Mouse (Mus musculus): ENCODE measurements around the gene Ccz1. TPM values are rescaled to one million over a fixed set of nuclear protein-coding genes. Genes with fewer than 3 reads are reported as not detected.

The Ccz1 gene
- polyA plus RNA-seq, 1 experiment, result 31.1 TPM

DNA sequence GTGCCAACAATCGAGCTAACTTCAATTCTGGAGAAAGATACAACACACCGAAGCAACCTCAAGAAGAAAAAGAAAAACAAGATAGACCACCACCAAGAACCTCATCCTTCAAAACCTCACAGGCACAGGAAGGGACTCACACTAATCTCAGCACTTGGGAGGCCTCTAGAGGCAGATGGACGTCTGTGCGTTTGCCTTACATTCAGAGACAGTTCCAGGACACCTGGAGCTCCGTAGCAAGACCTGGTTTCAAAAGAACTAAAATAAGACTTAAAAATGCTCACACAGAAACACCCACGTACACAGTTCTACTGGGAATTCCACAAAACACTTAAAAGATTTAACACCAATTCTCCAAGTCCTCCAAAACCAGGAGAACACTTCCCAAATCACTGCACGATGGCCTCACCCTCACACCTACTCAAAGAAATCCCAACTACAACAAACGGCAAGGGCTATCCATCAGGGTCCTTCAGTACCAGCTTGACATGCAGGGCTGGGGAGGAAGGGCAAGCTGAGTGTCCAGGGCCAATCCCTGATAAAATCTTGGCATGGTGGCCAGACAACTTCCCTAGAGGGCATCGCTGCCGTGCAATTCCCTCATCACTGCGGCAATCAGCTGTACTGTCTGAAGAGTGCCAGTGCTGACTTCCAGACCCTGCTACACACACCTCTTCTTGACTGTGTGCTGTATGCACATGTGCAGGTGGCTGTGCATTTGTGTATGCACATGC is 19.9 kb downstream of the Ccz1 start:
- no peaks in the 10 kb centered on the region for H3K27me3 ChIP-seq (ENCODE audit: control insufficient read depth, insufficient read depth, low read length)
- H3K36me3 ChIP-seq (ENCODE audit: control insufficient read depth, insufficient read depth, low read length), result peaks cover 4% of the 10 kb centered on the region
- H3K27ac ChIP-seq (ENCODE audit: control insufficient read depth, insufficient read depth, low read depth, low read length), result no peak overlapping the region
- TF ChIP-seq CTCF (IDR thresholded peaks at IDR 0.05; ENCODE audit: control insufficient read depth, insufficient read depth, insufficient replicate concordance, low read depth, low read length) (no peak), POLR2A (IDR thresholded peaks at IDR 0.05; ENCODE audit: control insufficient read depth, low read depth, low read length) (no peak)
- no peaks in the 10 kb centered on the region for H3K4me1 ChIP-seq (ENCODE audit: control insufficient read depth, insufficient read depth, low read length)
- H3K4me3 ChIP-seq (ENCODE audit: control insufficient read depth, low read depth, low read length), result no peak overlapping the region

- Histone ChIP-seq H3K27me3 (ENCODE audit: control insufficient read depth, insufficient read depth, low read length) (no peaks in the 10 kb centered on the region), H3K4me3 (ENCODE audit: control insufficient read depth, low read depth, low read length) (no peak overlapping the region), H3K27ac (ENCODE audit: control insufficient read depth, insufficient read depth, low read depth, low read length) (no peak overlapping the region), H3K4me1 (ENCODE audit: control insufficient read depth, insufficient read depth, low read length) (no peaks in the 10 kb centered on the region), H3K36me3 (ENCODE audit: control insufficient read depth, insufficient read depth, low read length) (peaks cover 4% of the 10 kb centered on the region)
- TF ChIP-seq POLR2A (IDR thresholded peaks at IDR 0.05; ENCODE audit: control insufficient read depth, low read depth, low read length) (no peak), CTCF (IDR thresholded peaks at IDR 0.05; ENCODE audit: control insufficient read depth, insufficient read depth, insufficient replicate concordance, low read depth, low read length) (no peak)
These were observed 20.8 kb downstream of the Ccz1 start for GRCm38 (mm10) chr5:143993849-143994248.

DNA sequence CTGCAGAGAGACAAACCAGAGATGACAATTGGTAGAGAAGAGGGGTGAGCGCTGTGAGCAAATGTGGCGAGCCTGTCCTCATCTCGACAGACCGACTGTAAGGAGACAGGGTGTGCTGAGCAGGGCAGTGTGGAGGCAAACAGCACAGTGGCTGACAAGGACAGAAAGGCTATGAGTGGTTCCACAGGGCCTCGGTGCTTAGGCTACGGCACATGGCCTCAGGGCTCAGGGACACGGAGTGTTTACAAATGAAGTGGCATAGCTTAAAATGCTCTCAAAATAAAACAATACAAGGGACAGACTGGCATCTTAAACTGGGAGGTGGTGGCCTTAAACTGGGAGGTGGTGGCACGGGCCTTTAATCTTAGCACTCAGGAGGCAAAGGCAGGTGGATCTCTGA is 21.4 kb downstream of the Ccz1 start:
- TF ChIP-seq POLR2A (IDR thresholded peaks at IDR 0.05; ENCODE audit: control insufficient read depth, low read depth, low read length) (no peak), CTCF (IDR thresholded peaks at IDR 0.05; ENCODE audit: control insufficient read depth, insufficient read depth, insufficient replicate concordance, low read depth, low read length) (no peak)
- H3K4me1 ChIP-seq (ENCODE audit: control insufficient read depth, insufficient read depth, low read length), result no peaks in the 10 kb centered on the region
- no peak overlapping the region for H3K27ac ChIP-seq (ENCODE audit: control insufficient read depth, insufficient read depth, low read depth, low read length)
- H3K36me3 ChIP-seq (ENCODE audit: control insufficient read depth, insufficient read depth, low read length), result peaks cover 4% of the 10 kb centered on the region
- H3K27me3 ChIP-seq (ENCODE audit: control insufficient read depth, insufficient read depth, low read length), result no peaks in the 10 kb centered on the region
- H3K4me3 ChIP-seq (ENCODE audit: control insufficient read depth, low read depth, low read length), result no peak overlapping the region

DNA sequence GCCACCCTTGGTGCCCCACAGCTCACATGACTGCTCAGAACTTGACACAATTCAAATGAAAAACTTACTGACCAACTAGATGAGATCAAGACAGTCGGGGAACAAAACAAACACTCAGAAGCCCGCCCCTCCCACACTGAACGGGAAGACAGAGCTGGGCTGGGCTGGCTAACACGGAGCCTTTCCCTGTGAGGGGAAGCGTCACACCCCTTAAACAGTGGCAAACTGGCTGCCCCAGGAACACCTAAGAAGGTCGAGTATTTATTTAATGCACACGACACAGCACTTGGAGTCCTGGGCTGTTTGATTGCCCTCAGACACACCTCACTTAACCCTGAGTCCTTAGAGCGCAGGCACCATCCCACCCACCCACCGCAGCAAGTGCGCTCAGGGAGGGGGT is 22.0 kb downstream of the Ccz1 start:
- Histone ChIP-seq H3K27ac (ENCODE audit: control insufficient read depth, insufficient read depth, low read depth, low read length) (no peak overlapping the region), H3K36me3 (ENCODE audit: control insufficient read depth, insufficient read depth, low read length) (peaks cover 4% of the 10 kb centered on the region)

GRCm38 (mm10) chr5:143990086-143990485 is 24.6 kb downstream of the Ccz1 start:
- no peaks in the 10 kb centered on the region for H3K27me3 ChIP-seq (ENCODE audit: control insufficient read depth, insufficient read depth, low read length)
- H3K4me1 ChIP-seq (ENCODE audit: control insufficient read depth, insufficient read depth, low read length), result no peaks in the 10 kb centered on the region
- no peak overlapping the region for H3K4me3 ChIP-seq (ENCODE audit: control insufficient read depth, low read depth, low read length)
- TF ChIP-seq CTCF (IDR thresholded peaks at IDR 0.05; ENCODE audit: control insufficient read depth, insufficient read depth, insufficient replicate concordance, low read depth, low read length), result no peak
- TF ChIP-seq POLR2A (IDR thresholded peaks at IDR 0.05; ENCODE audit: control insufficient read depth, low read depth, low read length), result no peak
- peaks cover 4% of the 10 kb centered on the region for H3K36me3 ChIP-seq (ENCODE audit: control insufficient read depth, insufficient read depth, low read length)
- H3K27ac ChIP-seq (ENCODE audit: control insufficient read depth, insufficient read depth, low read depth, low read length), result no peak overlapping the region

More for the DNA sequence above, 22.0 kb downstream of the Ccz1 start:
- TF ChIP-seq CTCF (IDR thresholded peaks at IDR 0.05; ENCODE audit: control insufficient read depth, insufficient read depth, insufficient replicate concordance, low read depth, low read length), result no peak
- no peak for TF ChIP-seq POLR2A (IDR thresholded peaks at IDR 0.05; ENCODE audit: control insufficient read depth, low read depth, low read length)
- no peak overlapping the region for H3K4me3 ChIP-seq (ENCODE audit: control insufficient read depth, low read depth, low read length)
- H3K4me1 ChIP-seq (ENCODE audit: control insufficient read depth, insufficient read depth, low read length), result no peaks in the 10 kb centered on the region
- H3K27me3 ChIP-seq (ENCODE audit: control insufficient read depth, insufficient read depth, low read length), result no peaks in the 10 kb centered on the region

- H3K4me1 ChIP-seq (ENCODE audit: control insufficient read depth, insufficient read depth, low read length), result peaks cover 2% of the 10 kb centered on the region; the same call in 1 of the 2 replicates
- H3K36me3 ChIP-seq (ENCODE audit: control insufficient read depth, insufficient read depth, low read length), result peaks cover 4% of the 10 kb centered on the region
- TF ChIP-seq POLR2A (IDR thresholded peaks at IDR 0.05; ENCODE audit: control insufficient read depth, low read depth, low read length) (no peak), CTCF (IDR thresholded peaks at IDR 0.05; ENCODE audit: control insufficient read depth, insufficient read depth, insufficient replicate concordance, low read depth, low read length) (no peak)
- H3K4me3 ChIP-seq (ENCODE audit: control insufficient read depth, low read depth, low read length), result no peak overlapping the region
- H3K27ac ChIP-seq (ENCODE audit: control insufficient read depth, insufficient read depth, low read depth, low read length), result no peak overlapping the region
- no peaks in the 10 kb centered on the region for H3K27me3 ChIP-seq (ENCODE audit: control insufficient read depth, insufficient read depth, low read length)
These were observed 25.6 kb downstream of the Ccz1 start for GRCm38 (mm10) chr5:143989046-143989445.

- Histone ChIP-seq H3K27ac (ENCODE audit: control insufficient read depth, insufficient read depth, low read depth, low read length) (no peak overlapping the region), H3K4me1 (ENCODE audit: control insufficient read depth, insufficient read depth, low read length) (peaks cover 2% of the 10 kb centered on the region; the same call in 1 of the 2 replicates), H3K27me3 (ENCODE audit: control insufficient read depth, insufficient read depth, low read length) (no peaks in the 10 kb centered on the region), H3K36me3 (ENCODE audit: control insufficient read depth, insufficient read depth, low read length) (peaks cover 4% of the 10 kb centered on the region), H3K4me3 (ENCODE audit: control insufficient read depth, low read depth, low read length) (no peak overlapping the region)
- no peak for TF ChIP-seq POLR2A (IDR thresholded peaks at IDR 0.05; ENCODE audit: control insufficient read depth, low read depth, low read length)
- no peak for TF ChIP-seq CTCF (IDR thresholded peaks at IDR 0.05; ENCODE audit: control insufficient read depth, insufficient read depth, insufficient replicate concordance, low read depth, low read length)
These were observed 27.1 kb downstream of the Ccz1 start for GRCm38 (mm10) chr5:143987596-143987995.
